Mouse (Mus musculus): ENCODE measurements around the gene Itgb4. TPM values are rescaled to one million over a fixed set of nuclear protein-coding genes. Genes with fewer than 3 reads are reported as not detected.
"Not testable (repeated sequence)": the region's sequence is repeated elsewhere in the genome, so short reads cannot be mapped to it uniquely, and the experiment has no call there.

The Itgb4 gene
- total RNA-seq, 4 experiments from 2014 or later: 3.5 to 5.1 (median 3.9) TPM

GRCm38 (mm10) chr11:116009661-116010060 lies 35.2 kb downstream of the Itgb4 start:
- DNase-seq: no peak

- no peak for DNase-seq
Measured at GRCm38 (mm10) chr11:116010146-116010545, 35.6 kb downstream of the Itgb4 start.

GRCm38 (mm10) chr11:116010948-116011347 lies 36.4 kb downstream of the Itgb4 start:
- DNase-seq: no peak

GRCm38 (mm10) chr11:116011529-116012261 lies 37.2 kb downstream of the Itgb4 start:
- DNase-seq: no peak

- peak; percentile 86 for DNase-seq
Measured at GRCm38 (mm10) chr11:116012262-116012947, 37.9 kb downstream of the Itgb4 start, which contains the start of gene Galk1. Galk1 (minus strand) TSS chr11:116012719.

- no peak for DNase-seq
Measured at GRCm38 (mm10) chr11:116014821-116015220, 40.3 kb downstream of the Itgb4 start.

GRCm38 (mm10) chr11:116018106-116018505 lies 43.6 kb downstream of the Itgb4 start:
- DNase-seq: no peak

GRCm38 (mm10) chr11:116018867-116019266 lies 44.4 kb downstream of the Itgb4 start:
- DNase-seq: not testable (repeated sequence)

- no peak for DNase-seq
Measured at GRCm38 (mm10) chr11:116019360-116019791, 44.9 kb downstream of the Itgb4 start.

- DNase-seq: no peak
Measured at GRCm38 (mm10) chr11:116019976-116020411, 45.5 kb downstream of the Itgb4 start.

GRCm38 (mm10) chr11:116020519-116020922 lies 46.0 kb downstream of the Itgb4 start:
- DNase-seq: no peak

- DNase-seq: no peak
Measured at GRCm38 (mm10) chr11:116021328-116022220, 47.1 kb downstream of the Itgb4 start.

GRCm38 (mm10) chr11:116022256-116022780 lies 47.8 kb downstream of the Itgb4 start:
- DNase-seq: no peak

- not testable (repeated sequence) for DNase-seq
Measured at GRCm38 (mm10) chr11:116023074-116023770, 48.7 kb downstream of the Itgb4 start.

- peak; percentile 89 for DNase-seq
Measured at GRCm38 (mm10) chr11:116023771-116024355, 49.4 kb downstream of the Itgb4 start.

- peak; percentile 98 for DNase-seq
Measured at GRCm38 (mm10) chr11:116024356-116024808, 49.9 kb downstream of the Itgb4 start.

GRCm38 (mm10) chr11:116025056-116025845 lies 50.7 kb downstream of the Itgb4 start:
- no peak for DNase-seq

GRCm38 (mm10) chr11:116027756-116028155 lies 53.2 kb downstream of the Itgb4 start, which contains the start of gene H3f3b:
H3f3b (minus strand) TSS chr11:116027962.
- DNase-seq: no peak

- no peak for DNase-seq
Measured at GRCm38 (mm10) chr11:116028177-116028865, 53.8 kb downstream of the Itgb4 start.

Data from adrenal gland, adult 8-10 months (tissue).